Mouse (Mus musculus): ENCODE data around the gene Fbxo45. TPM values are rescaled to one million over a fixed set of nuclear protein-coding genes. Genes with fewer than 3 reads are reported as not detected.
"Not testable (repeated sequence)": the region's sequence is repeated elsewhere in the genome, so short reads cannot be mapped to it uniquely, and the experiment has no call there.

The Fbxo45 gene
- 10 to 100 TPM in 1 of 2 experiments, 1 to 10 TPM in 1; 9.4 to 10.2 TPM for total RNA-seq (2021)
- long read RNA-seq, experiment 1, full-length matches to known transcripts: 13 of 15 reads
- long read RNA-seq, experiment 1, partial matches to known transcripts: 0 of 15 reads
- long read RNA-seq, experiment 1, other reads (novel, unspliced or antisense): 2 of 15 reads
- long read RNA-seq, experiment 2, full-length matches to known transcripts: 17 of 17 reads
- long read RNA-seq, experiment 2, partial matches to known transcripts: 0 of 17 reads
- long read RNA-seq, experiment 2, other reads (novel, unspliced or antisense): 0 of 17 reads

GRCm38 (mm10) chr16:32246952-32247370 lies at the start of gene Fbxo45, which contains the start of gene Wdr53:
Gene Fbxo45 (minus strand): TSS chr16:32247158.
Gene Wdr53 (plus strand): TSS chr16:32247227.
- peak; percentile 98 for DNase-seq
- intact Hi-C loops (cut with DNase I; ENCODE audit: low total_unique reads): no loop called here

GRCm38 (mm10) chr16:32291821-32292220 lies 44.9 kb upstream of the Fbxo45 start:
- intact Hi-C loops (cut with DNase I; ENCODE audit: low total_unique reads): no loop called here
- DNase-seq: no peak

- intact Hi-C loops (cut with DNase I; ENCODE audit: low total_unique reads): no loop called here
- no peak for DNase-seq
Observed at GRCm38 (mm10) chr16:32282608-32283007, 35.6 kb upstream of the Fbxo45 start.

- DNase-seq: no peak
- intact Hi-C loops (cut with DNase I; ENCODE audit: low total_unique reads): no loop called here
Observed at GRCm38 (mm10) chr16:32280211-32280610, 33.3 kb upstream of the Fbxo45 start.

GRCm38 (mm10) chr16:32278396-32278795 lies 31.4 kb upstream of the Fbxo45 start:
- intact Hi-C loops (cut with DNase I; ENCODE audit: low total_unique reads): no loop called here
- no peak for DNase-seq

- DNase-seq: peak; percentile 92
- intact Hi-C loops (cut with DNase I; ENCODE audit: low total_unique reads): no loop called here
Observed at GRCm38 (mm10) chr16:32277308-32278256, 30.6 kb upstream of the Fbxo45 start, which contains the start of gene Rnf168. Gene Rnf168 (plus strand): TSS chr16:32277459.

- no peak for DNase-seq
- intact Hi-C loops (cut with DNase I; ENCODE audit: low total_unique reads): no loop called here
Observed at GRCm38 (mm10) chr16:32275830-32276229, 28.9 kb upstream of the Fbxo45 start.

- intact Hi-C loops (cut with DNase I; ENCODE audit: low total_unique reads): no loop called here
Observed at GRCm38 (mm10) chr16:32275041-32275440, 28.1 kb upstream of the Fbxo45 start.

GRCm38 (mm10) chr16:32273338-32273737 lies 26.4 kb upstream of the Fbxo45 start:
- no peak for DNase-seq
- intact Hi-C loops (cut with DNase I; ENCODE audit: low total_unique reads): no loop called here

More at GRCm38 (mm10) chr16:32275041-32275440, 28.1 kb upstream of the Fbxo45 start:
- DNase-seq: no peak

- peak; percentile 30 for DNase-seq
- intact Hi-C loops (cut with DNase I; ENCODE audit: low total_unique reads): no loop called here
Observed at GRCm38 (mm10) chr16:32271291-32271690, 24.3 kb upstream of the Fbxo45 start, which contains the start of gene Smco1. Gene Smco1 (plus strand): TSS chr16:32271468.

GRCm38 (mm10) chr16:32264225-32264624 lies 17.3 kb upstream of the Fbxo45 start:
- DNase-seq; intact Hi-C loops (cut with DNase I; ENCODE audit: low total_unique reads): not testable (repeated sequence)

- DNase-seq: no peak
- intact Hi-C loops (cut with DNase I; ENCODE audit: low total_unique reads): no loop called here
Observed at GRCm38 (mm10) chr16:32246351-32246791, 587 bp downstream of the Fbxo45 start.

- intact Hi-C loops (cut with DNase I; ENCODE audit: low total_unique reads): no loop called here
- no peak for DNase-seq
Observed at GRCm38 (mm10) chr16:32243901-32244300, 3.1 kb downstream of the Fbxo45 start.

GRCm38 (mm10) chr16:32239428-32240312 lies 7.3 kb downstream of the Fbxo45 start:
- DNase-seq: no peak
- intact Hi-C loops (cut with DNase I; ENCODE audit: low total_unique reads): no loop called here

- intact Hi-C loops (cut with DNase I; ENCODE audit: low total_unique reads): no loop called here
- no peak for DNase-seq
Observed at GRCm38 (mm10) chr16:32237930-32238680, 8.9 kb downstream of the Fbxo45 start.

- intact Hi-C loops (cut with DNase I; ENCODE audit: low total_unique reads); DNase-seq: not testable (repeated sequence)
Observed at GRCm38 (mm10) chr16:32232050-32232449, 14.9 kb downstream of the Fbxo45 start.

GRCm38 (mm10) chr16:32222399-32222798 lies 24.6 kb downstream of the Fbxo45 start:
- no peak for DNase-seq
- intact Hi-C loops (cut with DNase I; ENCODE audit: low total_unique reads): no loop called here

GRCm38 (mm10) chr16:32221803-32222202 lies 25.2 kb downstream of the Fbxo45 start:
- DNase-seq: no peak
- intact Hi-C loops (cut with DNase I; ENCODE audit: low total_unique reads): no loop called here

Data from gastrocnemius, postnatal 14 days (tissue).